Mouse (Mus musculus) C2C12 (cell line): ENCODE measurements at regions not wholly inside any gene's neighbourhood (a gene's known extent, or its start where the extent isn't known, plus 50 kb on each side); places are given as distances from the start of the nearest gene placed in this dataset.
"Not testable (repeated sequence)": the region's sequence is repeated elsewhere in the genome, so short reads cannot be mapped to it uniquely, and the experiment has no call there.

Source experiments
- H3K27me3 ChIP-seq: one replicate; pipeline ENCODE4 v1.6.1; 2011; ENCODE audit not compliant: control insufficient read depth, insufficient read depth, insufficient read length
- H3K36me3 ChIP-seq: one replicate; pipeline ENCODE4 v1.6.1; 2011; ENCODE audit not compliant: control insufficient read depth, insufficient read depth
- H3K4me3 ChIP-seq: one replicate; pipeline ENCODE4 v1.5.1; 2011; ENCODE audit warnings: mild to moderate bottlenecking, control low read depth; ENCODE audit not compliant: poor library complexity, insufficient read depth, severe bottlenecking
- H3K79me2 ChIP-seq: one replicate; pipeline ENCODE4 v1.6.1; 2011; ENCODE audit not compliant: control insufficient read depth, insufficient read depth
- H3K79me3 ChIP-seq: one replicate; pipeline ENCODE4 v1.6.1; 2011; ENCODE audit warnings: low read depth, control low read depth
- H3ac ChIP-seq: one replicate; pipeline ENCODE3; 2011; ENCODE audit warnings: low read depth; ENCODE audit not compliant: control insufficient read depth, insufficient read length
- CEBPB ChIP-seq: IDR thresholded peaks from one replicate; pipeline ENCODE4 v1.6.1; 2011; ENCODE audit warnings: low read depth, mild to moderate bottlenecking, control low read depth, moderate library complexity
- CTCF ChIP-seq: IDR thresholded peaks from one replicate; pipeline ENCODE4 v1.5.1; 2011; ENCODE audit not compliant: control insufficient read depth, insufficient read depth, insufficient read length
- FOSL1 ChIP-seq: IDR thresholded peaks from one replicate; pipeline ENCODE4 v1.8.0; 2011; ENCODE audit warnings: mild to moderate bottlenecking, low read length; ENCODE audit not compliant: poor library complexity, insufficient read depth, severe bottlenecking
- MAX ChIP-seq: IDR thresholded peaks from one replicate; pipeline ENCODE4 v1.6.1; 2011; ENCODE audit warnings: mild to moderate bottlenecking, control low read depth
- MYOD1 ChIP-seq: IDR thresholded peaks from one replicate; pipeline ENCODE4 v1.6.1; 2011; ENCODE audit warnings: low read depth; ENCODE audit not compliant: control insufficient read depth, insufficient read length
- MYOG ChIP-seq: IDR thresholded peaks from one replicate; pipeline ENCODE4 v1.6.1; 2011; ENCODE audit not compliant: control insufficient read depth, insufficient read length; ENCODE audit errors: extremely low read depth
- USF1 ChIP-seq: IDR thresholded peaks from one replicate; pipeline ENCODE4 v1.6.1; 2011; ENCODE audit warnings: low read depth, mild to moderate bottlenecking, control low read depth, moderate library complexity

- Histone ChIP-seq H3K79me2 (no peaks in the 10 kb centered on the region), H3ac (no peak overlapping the region), H3K4me3 (no peak overlapping the region), H3K27me3 (no peaks in the 10 kb centered on the region), H3K36me3 (no peaks in the 10 kb centered on the region), H3K79me3 (no peaks in the 10 kb centered on the region)
- TF ChIP-seq MYOG, result no peak
- no peak for TF ChIP-seq USF1
- TF ChIP-seq CEBPB, result no peak
- TF ChIP-seq MAX, result no peak
- TF ChIP-seq MYOD1, result no peak
- TF ChIP-seq CTCF, result no peak
- TF ChIP-seq FOSL1, result no peak
These were observed 128.9 kb upstream of the Nudt7 start for GRCm38 (mm10) chr8:114004436-114004835.

- Histone ChIP-seq H3K79me3 (no peaks in the 10 kb centered on the region), H3K36me3 (no peaks in the 10 kb centered on the region), H3K79me2 (no peaks in the 10 kb centered on the region), H3K4me3 (no peak overlapping the region), H3ac (no peak overlapping the region), H3K27me3 (no peaks in the 10 kb centered on the region)
- TF ChIP-seq CEBPB (no peak), FOSL1 (peak; percentile 68), MAX (peak; percentile 64), MYOD1 (peak; percentile 12), CTCF (no peak), MYOG (no peak), USF1 (peak; percentile 56)
These were observed 126.8 kb upstream of the Nudt7 start for GRCm38 (mm10) chr8:114006587-114006986.

- H3ac ChIP-seq, result no peak overlapping the region
- TF ChIP-seq CTCF, result no peak
- TF ChIP-seq USF1, result no peak
- TF ChIP-seq MYOG, result no peak
- no peak for TF ChIP-seq MAX
- TF ChIP-seq MYOD1, result no peak
- TF ChIP-seq FOSL1, result no peak
- TF ChIP-seq CEBPB, result no peak
- H3K79me2 ChIP-seq, result no peaks in the 10 kb centered on the region
- H3K27me3 ChIP-seq, result no peaks in the 10 kb centered on the region
- no peaks in the 10 kb centered on the region for H3K36me3 ChIP-seq
- H3K4me3 ChIP-seq, result no peak overlapping the region
- H3K79me3 ChIP-seq, result no peaks in the 10 kb centered on the region
These were observed 126.3 kb upstream of the Nudt7 start for GRCm38 (mm10) chr8:114007103-114007502.

- Histone ChIP-seq H3K27me3 (no peaks in the 10 kb centered on the region), H3K79me3 (no peaks in the 10 kb centered on the region), H3ac (no peak overlapping the region), H3K79me2 (no peaks in the 10 kb centered on the region), H3K36me3 (no peaks in the 10 kb centered on the region), H3K4me3 (no peak overlapping the region)
- TF ChIP-seq MYOG, result no peak
- TF ChIP-seq FOSL1, result no peak
- TF ChIP-seq CEBPB, result no peak
- TF ChIP-seq USF1, result no peak
- TF ChIP-seq MYOD1, result no peak
- TF ChIP-seq CTCF, result no peak
- no peak for TF ChIP-seq MAX
These were observed 115.0 kb upstream of the Nudt7 start for GRCm38 (mm10) chr8:114018364-114018763.

- H3ac ChIP-seq, H3K4me3 ChIP-seq, H3K36me3 ChIP-seq, H3K79me3 ChIP-seq, H3K27me3 ChIP-seq, H3K79me2 ChIP-seq: not testable (repeated sequence)
These were observed 103.2 kb upstream of the Nudt7 start for GRCm38 (mm10) chr8:114030141-114030540.

GRCm38 (mm10) chr8:114052426-114052825 lies 80.9 kb upstream of the Nudt7 start:
- TF ChIP-seq CEBPB, result no peak
- no peak overlapping the region for H3ac ChIP-seq
- no peaks in the 10 kb centered on the region for H3K79me3 ChIP-seq

More at GRCm38 (mm10) chr8:114052426-114052825, 80.9 kb upstream of the Nudt7 start:
- H3K79me2 ChIP-seq, result no peaks in the 10 kb centered on the region
- no peaks in the 10 kb centered on the region for H3K27me3 ChIP-seq
- H3K4me3 ChIP-seq, result no peak overlapping the region
- H3K36me3 ChIP-seq, result no peaks in the 10 kb centered on the region
